Mouse (Mus musculus): ENCODE measurements around the gene Lysmd4.
"Not testable (repeated sequence)": the region's sequence is repeated elsewhere in the genome, so short reads cannot be mapped to it uniquely, and the experiment has no call there.

Lysmd4 gene

GRCm38 (mm10) chr7:67230640-67231140 is 8.3 kb downstream of the Lysmd4 start:
- no peak for DNase-seq (ENCODE audit: extremely low spot score, low spot score)

DNA sequence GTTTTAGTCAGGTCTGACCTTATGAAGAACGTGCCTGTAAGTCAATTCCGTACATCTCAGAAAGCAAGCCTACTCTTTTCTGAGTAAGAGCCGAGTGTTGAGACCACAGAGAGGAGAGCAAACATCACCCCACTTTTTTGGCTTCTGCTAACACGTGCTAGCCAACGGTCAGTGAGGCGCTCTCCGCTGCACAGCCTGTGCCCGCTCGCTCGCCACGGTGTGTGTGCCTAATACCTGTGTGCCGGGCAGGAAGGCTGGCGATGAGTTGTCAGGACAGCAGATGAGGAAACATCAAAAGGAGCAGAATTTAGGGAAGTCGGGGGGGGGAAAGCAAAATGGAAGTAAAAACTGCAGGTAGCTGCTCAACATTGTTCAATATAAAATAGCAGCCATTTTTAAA is 10.2 kb downstream of the Lysmd4 start:
- no peak for DNase-seq (ENCODE audit: extremely low spot score, low spot score)

DNA sequence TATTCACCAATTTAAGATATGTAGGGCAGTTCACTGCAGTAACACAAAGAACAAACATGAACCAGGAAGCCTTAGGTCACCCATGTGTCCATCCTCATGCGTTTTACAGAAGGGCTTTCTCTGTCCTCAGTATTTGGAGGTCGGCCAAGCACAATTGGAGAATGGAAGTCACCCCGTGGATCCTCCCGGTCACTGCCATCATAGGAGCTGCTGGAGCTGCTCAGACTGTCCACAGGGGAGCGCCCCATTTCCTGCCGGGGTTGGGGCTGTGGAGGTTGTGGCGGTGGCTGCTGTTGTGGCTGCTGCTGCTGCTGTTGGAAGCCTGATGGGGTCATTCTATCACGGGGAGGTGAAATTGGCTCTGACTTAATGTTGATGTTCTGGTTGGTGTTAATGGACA is 12.5 kb downstream of the Lysmd4 start:
- DNase-seq (ENCODE audit: extremely low spot score, low spot score), result no peak

DNA sequence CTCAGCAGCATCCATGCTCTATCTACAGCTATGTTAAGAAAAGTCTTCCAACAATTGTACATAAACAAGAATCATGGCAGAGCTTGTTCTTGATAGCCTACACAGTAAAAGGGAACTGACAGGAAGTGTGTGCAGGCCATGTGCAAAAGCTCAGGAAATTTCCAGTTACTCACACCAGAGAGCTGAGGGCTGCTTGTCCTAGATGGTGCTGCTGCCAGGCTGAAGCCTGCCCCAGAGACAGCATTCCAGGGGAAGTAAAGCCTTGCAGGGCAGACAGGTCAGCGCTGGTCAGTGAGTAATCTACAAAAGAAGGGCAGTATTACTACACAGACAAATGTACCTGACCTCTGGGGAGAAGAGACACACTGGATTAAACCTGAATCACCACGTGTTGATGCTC is 14.0 kb downstream of the Lysmd4 start:
- no peak for DNase-seq (ENCODE audit: extremely low spot score, low spot score)

GRCm38 (mm10) chr7:67237752-67238151 is 15.4 kb downstream of the Lysmd4 start:
- DNase-seq (ENCODE audit: extremely low spot score, low spot score), result no peak

GRCm38 (mm10) chr7:67241969-67242368 is 19.6 kb downstream of the Lysmd4 start:
- DNase-seq (ENCODE audit: extremely low spot score, low spot score), result no peak

DNA sequence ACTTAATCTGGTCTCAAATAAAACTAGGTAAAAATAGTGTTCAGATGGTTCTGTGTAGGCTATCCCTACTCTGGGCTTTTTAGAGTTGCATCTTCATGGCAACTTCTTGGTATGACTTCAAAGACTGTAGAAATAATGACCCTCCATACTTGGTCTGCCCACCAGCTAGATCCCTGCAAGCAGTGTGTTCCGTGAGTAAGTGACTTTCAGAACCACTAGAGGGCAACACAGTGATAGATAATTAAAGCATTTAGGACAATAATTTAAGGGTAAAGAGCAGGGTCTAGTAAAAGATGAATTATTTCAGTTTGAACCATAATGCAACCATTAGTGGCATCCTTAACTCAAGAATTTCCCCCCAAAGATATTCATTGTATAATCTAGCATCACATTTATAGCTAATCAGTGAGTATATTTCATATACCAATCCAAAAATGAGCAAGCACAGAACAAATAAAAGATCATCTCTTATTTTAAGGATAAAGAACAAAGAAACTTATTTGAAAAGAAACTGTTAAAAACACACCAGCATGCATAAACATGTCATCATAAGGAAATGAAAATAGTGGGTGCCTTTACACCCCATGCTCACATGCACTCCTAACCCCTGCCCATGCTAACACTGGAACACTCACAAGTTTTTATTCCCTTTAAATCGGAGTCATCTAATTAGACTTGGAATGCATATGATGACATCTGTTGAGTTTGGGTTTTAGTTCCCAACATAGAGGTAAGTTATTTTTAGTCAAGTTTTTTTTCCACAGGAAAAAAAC is 21.0 kb downstream of the Lysmd4 start:
- no peak for DNase-seq (ENCODE audit: extremely low spot score, low spot score)

GRCm38 (mm10) chr7:67243894-67244282 is 21.5 kb downstream of the Lysmd4 start:
- DNase-seq (ENCODE audit: extremely low spot score, low spot score), result no peak

DNA sequence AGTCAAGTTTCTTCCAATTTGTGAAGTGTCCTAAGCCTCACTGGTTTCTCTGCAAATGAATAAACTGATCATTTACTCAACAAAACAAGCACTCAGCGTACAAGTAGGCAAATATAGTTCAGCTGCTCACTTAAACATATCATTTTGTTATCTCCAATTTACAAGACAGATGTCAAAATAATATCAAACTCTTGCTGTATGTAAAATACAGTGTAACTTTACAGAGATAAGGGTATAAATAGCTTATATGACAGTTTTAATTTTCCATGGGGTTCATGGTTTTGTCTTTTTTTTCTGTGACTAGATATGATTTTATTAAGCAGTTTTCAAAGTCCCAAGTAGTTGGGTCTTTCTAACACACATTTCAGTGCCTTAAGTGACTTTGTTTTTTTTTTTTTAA is 22.9 kb downstream of the Lysmd4 start:
- no peak for DNase-seq (ENCODE audit: extremely low spot score, low spot score)

GRCm38 (mm10) chr7:67246067-67246466 is 23.7 kb downstream of the Lysmd4 start:
- no peak for DNase-seq (ENCODE audit: extremely low spot score, low spot score)

GRCm38 (mm10) chr7:67259828-67260563 is 37.7 kb downstream of the Lysmd4 start:
- no peak for DNase-seq (ENCODE audit: extremely low spot score, low spot score)

DNA sequence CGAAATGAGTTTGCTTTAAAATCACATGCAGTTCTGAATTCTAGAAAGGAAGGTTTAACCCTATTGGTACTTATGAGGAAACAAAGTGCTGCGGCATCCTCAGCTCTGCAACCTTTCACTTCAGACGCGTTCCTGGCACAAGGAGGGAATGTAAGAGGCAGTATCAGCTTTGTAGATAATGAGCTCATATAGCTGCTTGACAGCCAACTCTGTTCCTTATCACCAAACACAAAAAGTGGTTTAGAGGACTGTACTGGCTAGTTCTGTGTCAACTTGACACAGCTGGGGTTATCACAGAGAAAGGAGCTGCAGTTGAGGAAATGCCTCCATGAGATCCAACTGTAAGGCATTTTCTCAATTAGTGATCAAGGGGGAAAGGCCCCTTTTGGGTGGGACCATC is 48.1 kb downstream of the Lysmd4 start:
- DNase-seq (ENCODE audit: extremely low spot score, low spot score), result not testable (repeated sequence)

GRCm38 (mm10) chr7:67283581-67283980 is 61.2 kb downstream of the Lysmd4 start:
- no peak for DNase-seq (ENCODE audit: extremely low spot score, low spot score)

- no peak for DNase-seq (ENCODE audit: extremely low spot score, low spot score)
Observed at GRCm38 (mm10) chr7:67287456-67287855, 65.1 kb downstream of the Lysmd4 start.

DNA sequence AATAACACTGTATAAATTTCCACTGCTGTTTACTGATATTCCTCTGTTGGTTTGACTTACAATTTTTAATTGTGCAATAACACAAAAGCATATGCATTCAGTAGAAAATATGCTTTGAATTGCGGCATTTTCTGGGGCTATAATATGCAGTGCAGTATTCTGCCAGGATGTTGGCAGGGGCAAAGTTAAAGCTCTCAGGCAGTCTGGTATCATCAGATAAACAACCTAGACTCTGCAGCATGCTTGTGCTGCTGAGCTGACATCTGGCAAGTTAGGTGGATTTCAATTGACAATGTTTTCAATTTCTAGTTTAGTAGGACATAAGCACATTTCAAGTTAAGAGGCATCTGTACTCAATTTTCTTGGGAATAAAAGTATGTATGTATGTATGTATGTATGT is 69.0 kb downstream of the Lysmd4 start:
- no peak for DNase-seq (ENCODE audit: extremely low spot score, low spot score)

- no peak for DNase-seq (ENCODE audit: extremely low spot score, low spot score)
Observed at GRCm38 (mm10) chr7:67296419-67296818, 74.1 kb downstream of the Lysmd4 start.

DNA sequence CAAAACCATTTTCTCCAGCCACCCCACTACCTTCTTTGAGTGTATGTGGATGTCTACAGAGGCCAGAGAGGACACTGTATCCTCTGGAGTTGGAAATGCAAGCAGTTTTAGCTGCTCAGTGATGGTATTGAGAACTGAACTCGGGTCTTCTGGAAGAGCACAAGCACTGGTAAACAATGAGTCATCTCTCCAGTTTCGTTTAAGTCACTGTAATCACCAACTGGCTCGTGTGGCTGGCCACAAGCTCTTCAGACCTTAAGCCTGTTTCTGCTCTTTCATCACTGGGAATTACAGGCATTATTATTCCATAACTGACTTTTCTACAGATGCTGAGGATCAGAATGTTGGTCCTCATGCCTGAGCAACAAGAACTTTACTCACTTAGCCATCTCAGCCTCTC is 82.6 kb downstream of the Lysmd4 start:
- no peak for DNase-seq (ENCODE audit: extremely low spot score, low spot score)

- DNase-seq (ENCODE audit: extremely low spot score, low spot score), result no peak
Observed at GRCm38 (mm10) chr7:67307078-67307477, 84.7 kb downstream of the Lysmd4 start.

- DNase-seq (ENCODE audit: extremely low spot score, low spot score), result no peak
Observed at GRCm38 (mm10) chr7:67308102-67308501, 85.8 kb downstream of the Lysmd4 start.

DNA sequence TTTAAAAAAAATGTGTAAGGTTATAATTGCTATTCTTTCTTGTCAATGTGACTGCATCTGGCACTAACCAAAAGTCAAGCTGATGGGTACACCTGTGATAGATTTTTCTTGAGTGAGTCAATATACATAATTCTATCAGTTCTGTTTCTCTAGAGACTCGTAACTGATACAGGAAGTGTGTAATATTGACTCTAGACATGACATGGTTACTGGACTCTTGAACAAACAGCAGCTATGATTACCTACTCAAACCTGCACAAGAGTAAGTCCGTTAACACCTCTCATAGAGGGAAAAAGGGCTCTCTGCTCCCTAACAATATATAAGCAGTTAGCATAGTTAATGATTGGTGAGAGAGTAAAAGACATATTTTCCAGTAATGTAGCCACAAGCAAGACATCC is 87.8 kb downstream of the Lysmd4 start:
- DNase-seq (ENCODE audit: extremely low spot score, low spot score), result no peak

DNA sequence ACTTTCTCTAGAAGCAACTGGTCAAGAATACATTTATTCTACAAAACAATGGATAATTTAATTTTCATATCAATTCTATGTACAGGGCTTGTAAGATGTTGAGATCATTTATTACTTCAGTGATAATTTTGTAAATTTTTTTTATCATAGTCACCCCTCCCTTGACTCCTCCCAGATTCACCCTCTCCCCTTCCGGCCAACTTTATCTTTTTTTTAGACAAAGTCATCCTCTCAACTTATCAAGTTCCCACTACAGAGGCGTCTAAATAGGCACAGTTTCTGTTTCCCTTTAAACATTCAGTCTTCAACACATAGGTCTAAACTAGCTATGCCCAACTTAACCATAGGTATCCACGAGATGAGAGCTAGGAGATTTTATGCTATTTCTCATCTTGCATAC is 90.9 kb downstream of the Lysmd4 start:
- DNase-seq (ENCODE audit: extremely low spot score, low spot score), result no peak

DNA sequence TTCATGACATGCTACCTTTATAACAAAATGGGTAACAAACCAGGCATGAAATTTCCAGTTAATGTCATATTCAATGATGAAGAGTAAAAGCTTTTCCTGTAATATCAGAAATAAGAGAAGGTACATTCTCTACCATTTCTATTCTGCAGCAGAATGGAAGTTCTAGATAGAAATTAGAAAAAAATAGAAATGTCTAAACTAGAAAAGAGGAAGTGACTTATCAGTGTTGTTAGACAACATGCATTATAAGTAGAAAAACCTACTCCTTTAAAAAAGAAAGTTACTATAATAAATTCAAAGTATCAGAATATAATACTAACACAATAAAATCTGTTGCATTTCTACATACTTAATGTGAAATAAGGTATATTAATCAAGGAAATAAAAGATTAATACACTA is 96.4 kb downstream of the Lysmd4 start:
- no peak for DNase-seq (ENCODE audit: extremely low spot score, low spot score)

DNA sequence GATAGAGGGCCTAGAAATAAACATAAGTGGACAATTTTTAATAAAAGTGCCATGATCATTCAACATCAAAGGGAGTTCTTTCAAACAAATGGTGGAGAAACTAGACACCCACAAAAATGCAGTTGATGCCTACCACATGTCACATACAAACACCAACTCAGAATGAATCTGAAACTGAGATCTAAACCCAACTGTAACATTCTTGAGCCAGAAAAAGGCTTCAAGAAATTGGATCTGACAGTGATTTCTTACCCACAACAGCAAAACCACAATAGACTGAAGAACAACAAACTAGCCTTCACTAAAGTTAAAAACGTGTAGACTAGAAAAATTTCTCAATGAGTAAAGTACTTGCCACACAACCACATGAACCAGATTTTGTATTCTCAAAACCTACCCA is 98.0 kb downstream of the Lysmd4 start:
- no peak for DNase-seq (ENCODE audit: extremely low spot score, low spot score)
